Mouse (Mus musculus) right cerebral cortex, postnatal 10 days (tissue): Measurements from ENCODE around the gene Ptprb.
A peak's percentile ranks its signal among the peaks of the same experiment; 100 is the strongest.

ENCODE experiments used
- DNase-seq, 2 experiments: peaks; one replicate each; pipeline ENCODE4 v3.0.0; 2021; ENCODE audit warnings: low spot score in 2 of 2

Gene Ptprb

GRCm38 (mm10) chr10:116275280-116275679 is at the start of gene Ptprb:
Gene Ptprb, plus strand, starts transcription at chr10:116275523.
- DNase-seq, result no peak

- DNase-seq, result no peak
Observed at GRCm38 (mm10) chr10:116235299-116235698, 40.0 kb upstream of the Ptprb start.

- no peak for DNase-seq
Observed at GRCm38 (mm10) chr10:116242200-116242599, 33.1 kb upstream of the Ptprb start.

- DNase-seq, result no peak
Observed at GRCm38 (mm10) chr10:116243373-116243772, 31.9 kb upstream of the Ptprb start.

GRCm38 (mm10) chr10:116245632-116246031 is 29.7 kb upstream of the Ptprb start:
- DNase-seq, result no peak

- DNase-seq, result no peak
Observed at GRCm38 (mm10) chr10:116252668-116253067, 22.7 kb upstream of the Ptprb start.

GRCm38 (mm10) chr10:116253972-116254371 is 21.4 kb upstream of the Ptprb start:
- DNase-seq, result no peak

- no peak for DNase-seq
Observed at GRCm38 (mm10) chr10:116259298-116259697, 16.0 kb upstream of the Ptprb start.

- DNase-seq, result peak; percentile 54 to 77
Observed at GRCm38 (mm10) chr10:116260658-116261433, 14.5 kb upstream of the Ptprb start.

- peak in 1 of 2 experiments; percentile 36 for DNase-seq
Observed at GRCm38 (mm10) chr10:116261559-116261958, 13.8 kb upstream of the Ptprb start.

GRCm38 (mm10) chr10:116264521-116264920 is 10.8 kb upstream of the Ptprb start:
- DNase-seq, result no peak

- DNase-seq, result no peak
Observed at GRCm38 (mm10) chr10:116266561-116267433, 8.5 kb upstream of the Ptprb start.

GRCm38 (mm10) chr10:116267434-116267822 is 7.9 kb upstream of the Ptprb start:
- no peak for DNase-seq

GRCm38 (mm10) chr10:116268343-116268742 is 7.0 kb upstream of the Ptprb start:
- no peak for DNase-seq

GRCm38 (mm10) chr10:116270646-116271469 is 4.5 kb upstream of the Ptprb start:
- no peak for DNase-seq

GRCm38 (mm10) chr10:116271470-116271915 is 3.8 kb upstream of the Ptprb start:
- DNase-seq, result no peak

- DNase-seq, result no peak
Observed at GRCm38 (mm10) chr10:116272156-116272555, 3.2 kb upstream of the Ptprb start.

GRCm38 (mm10) chr10:116286697-116287344 is 11.5 kb downstream of the Ptprb start:
- no peak for DNase-seq

- no peak for DNase-seq
Observed at GRCm38 (mm10) chr10:116288130-116288529, 12.8 kb downstream of the Ptprb start.

- DNase-seq, result no peak
Observed at GRCm38 (mm10) chr10:116290483-116290882, 15.2 kb downstream of the Ptprb start.

GRCm38 (mm10) chr10:116291153-116291755 is 15.9 kb downstream of the Ptprb start:
- DNase-seq, result peak; percentile 50 to 76
